In genomic region chr6:17943877-17944617, GRCm38 (mm10) we compare ENCODE assay signal across 17 mouse cellular contexts.
DNase-seq lines count a peak whose midpoint lies in the region; ATAC-seq and TF ChIP-seq lines count a peak whose summit lies in the region.
"Had no signal": no experiment of that assay in that cellular context is flagged by ENCODE, and none has a peak within 500 bp of the region (broad histone marks: within the 10 kb centered on the region; RNA-seq: fewer than 3 reads in every experiment).

No protein-coding gene starts in this region.

- no peaks in the 10 kb centered on the region for H3K9me3 ChIP-seq in forebrain, embryonic 15.5 days
- H3K9me3 ChIP-seq in forebrain, embryonic 14.5 days (replicated peaks; ENCODE audit: control insufficient read depth, low read length), result no peaks in the 10 kb centered on the region
- H3K9me3 ChIP-seq in liver, postnatal 0 days (ENCODE audit: low read length), result no peaks in the 10 kb centered on the region
- H3K9me3 ChIP-seq in intestine, postnatal 0 days (ENCODE audit: control insufficient read depth), result no peaks in the 10 kb centered on the region
- H3K9me3 ChIP-seq in stomach, embryonic 15.5 days, result no peaks in the 10 kb centered on the region
- H3K9me3 ChIP-seq in kidney, embryonic 15.5 days (replicated peaks), result no peaks in the 10 kb centered on the region
- H3K9me3 ChIP-seq: embryonic facial prominence, embryonic 15.5 days; hindbrain, embryonic 15.5 days; liver, embryonic 15.5 days had no signal

- H3K36me3 ChIP-seq in forebrain, embryonic 15.5 days, result peaks cover 15% of the 10 kb centered on the region
- peaks cover 15% of the 10 kb centered on the region for H3K36me3 ChIP-seq in forebrain, embryonic 14.5 days (ENCODE audit: control insufficient read depth, insufficient read depth, low read length)
- no peaks in the 10 kb centered on the region for H3K36me3 ChIP-seq in liver, adult 2 months (ENCODE audit: control insufficient read depth, insufficient read depth, low read length)
- H3K36me3 ChIP-seq in liver, postnatal 0 days (replicated peaks; ENCODE audit: insufficient read depth, low read length), result no peaks in the 10 kb centered on the region
- H3K36me3 ChIP-seq in intestine, postnatal 0 days (ENCODE audit: control insufficient read depth, insufficient read depth), result no peaks in the 10 kb centered on the region; the same call in 1 of the 2 replicates
- no peaks in the 10 kb centered on the region for H3K36me3 ChIP-seq in stomach, embryonic 15.5 days
- no peaks in the 10 kb centered on the region for H3K36me3 ChIP-seq in kidney, embryonic 15.5 days
- H3K36me3 ChIP-seq: embryonic facial prominence, embryonic 15.5 days; liver, embryonic 15.5 days had no signal

- 81% methylated on average over 9 of the region's 9 CpGs for WGBS in forebrain, embryonic 15.5 days
- 84% methylated on average over 9 of the region's 9 CpGs for WGBS in forebrain, embryonic 14.5 days
- 66% methylated on average over 9 of the region's 9 CpGs for WGBS in liver, adult 2 months
- 70% methylated on average over 9 of the region's 9 CpGs for WGBS in liver, postnatal 0 days (ENCODE audit: insufficient replicate concordance)
- WGBS in intestine, postnatal 0 days, result 42% methylated on average over 9 of the region's 9 CpGs
- WGBS in stomach, embryonic 15.5 days, result 49% methylated on average over 9 of the region's 9 CpGs
- WGBS in kidney, embryonic 15.5 days, result 66% methylated on average over 9 of the region's 9 CpGs

- TF ChIP-seq CTCF in liver, adult 2 months (IDR thresholded peaks at IDR 0.05; ENCODE audit: low read depth, low read length), result no peak
- TF ChIP-seq CTCF in liver, postnatal 0 days (IDR thresholded peaks at IDR 0.05; ENCODE audit: low read depth), result no peak
- TF ChIP-seq CTCF in intestine, postnatal 0 days (IDR thresholded peaks at IDR 0.05; ENCODE audit: low read depth), result no peak

- H3K9ac ChIP-seq in forebrain, embryonic 15.5 days (replicated peaks), result no peak overlapping the region
- H3K9ac ChIP-seq in forebrain, embryonic 14.5 days (ENCODE audit: low read length), result no peak overlapping the region
- H3K9ac ChIP-seq in liver, adult 2 months (ENCODE audit: low read depth, low read length), result no peak overlapping the region
- H3K9ac ChIP-seq in liver, postnatal 0 days (replicated peaks), result no peak overlapping the region
- H3K9ac ChIP-seq in intestine, postnatal 0 days (ENCODE audit: low read depth, low read length), result no peak overlapping the region
- no peak overlapping the region for H3K9ac ChIP-seq in stomach, embryonic 15.5 days
- no peak overlapping the region for H3K9ac ChIP-seq in kidney, embryonic 15.5 days
- H3K9ac ChIP-seq: embryonic facial prominence, embryonic 15.5 days; hindbrain, embryonic 15.5 days; liver, embryonic 15.5 days had no signal

- H3K27ac ChIP-seq in forebrain, embryonic 15.5 days (replicated peaks), result no peak overlapping the region
- H3K27ac ChIP-seq in forebrain, embryonic 14.5 days (ENCODE audit: low read depth, low read length), result no peak overlapping the region
- H3K27ac ChIP-seq in liver, adult 2 months (replicated peaks; ENCODE audit: insufficient read depth, low read depth, low read length), result no peak overlapping the region
- H3K27ac ChIP-seq in liver, postnatal 0 days (ENCODE audit: low read depth), result no peak overlapping the region
- no peak overlapping the region for H3K27ac ChIP-seq in intestine, postnatal 0 days (ENCODE audit: low read depth, low read length)
- H3K27ac ChIP-seq in stomach, embryonic 15.5 days, result no peak overlapping the region
- H3K27ac ChIP-seq in kidney, embryonic 15.5 days, result no peak overlapping the region
- H3K27ac ChIP-seq: embryonic facial prominence, embryonic 15.5 days; hindbrain, embryonic 15.5 days; liver, embryonic 15.5 days had no signal

- H3K27me3 ChIP-seq in forebrain, embryonic 15.5 days, result no peaks in the 10 kb centered on the region
- H3K27me3 ChIP-seq in forebrain, embryonic 14.5 days (replicated peaks; ENCODE audit: control insufficient read depth, insufficient read depth, low read length), result no peaks in the 10 kb centered on the region
- no peaks in the 10 kb centered on the region for H3K27me3 ChIP-seq in liver, adult 2 months (ENCODE audit: control insufficient read depth, insufficient read depth, low read length)
- H3K27me3 ChIP-seq in liver, postnatal 0 days (ENCODE audit: insufficient read depth, low read length), result no peaks in the 10 kb centered on the region
- H3K27me3 ChIP-seq in intestine, postnatal 0 days (replicated peaks; ENCODE audit: control insufficient read depth, insufficient read depth, low read length), result no peaks in the 10 kb centered on the region
- no peaks in the 10 kb centered on the region for H3K27me3 ChIP-seq in stomach, embryonic 15.5 days (replicated peaks)
- H3K27me3 ChIP-seq in kidney, embryonic 15.5 days, result no peaks in the 10 kb centered on the region
- H3K27me3 ChIP-seq: embryonic facial prominence, embryonic 15.5 days; hindbrain, embryonic 15.5 days; liver, embryonic 15.5 days had no signal

- ATAC-seq in forebrain, embryonic 15.5 days (replicated peaks), result 0 out of 2 replicates have a peak, but pooled peaks have one; percentile 27
- ATAC-seq in forebrain, embryonic 14.5 days, result no peak
- no peak for ATAC-seq in liver, postnatal 0 days
- ATAC-seq in intestine, postnatal 0 days, result peak; percentile 33; the same call in 1 of the 2 replicates
- peak; percentile 36; the same call in 1 of the 2 replicates for ATAC-seq in stomach, embryonic 15.5 days (ENCODE audit: insufficient read depth, low FRiP score, low read depth)
- ATAC-seq in kidney, embryonic 15.5 days (replicated peaks; ENCODE audit: low FRiP score), result no peak

- no peaks in the 10 kb centered on the region for H3K4me1 ChIP-seq in forebrain, embryonic 15.5 days
- H3K4me1 ChIP-seq in forebrain, embryonic 14.5 days (ENCODE audit: control insufficient read depth, insufficient read depth, low read length), result no peaks in the 10 kb centered on the region
- H3K4me1 ChIP-seq in liver, adult 2 months (ENCODE audit: control insufficient read depth, insufficient read depth, low read length), result no peaks in the 10 kb centered on the region; the same call in 1 of the 2 replicates
- H3K4me1 ChIP-seq in liver, postnatal 0 days (ENCODE audit: insufficient read depth), result no peaks in the 10 kb centered on the region
- H3K4me1 ChIP-seq in intestine, postnatal 0 days (replicated peaks; ENCODE audit: control insufficient read depth, insufficient read depth, low read length), result no peaks in the 10 kb centered on the region
- no peaks in the 10 kb centered on the region for H3K4me1 ChIP-seq in stomach, embryonic 15.5 days
- no peaks in the 10 kb centered on the region for H3K4me1 ChIP-seq in kidney, embryonic 15.5 days
- H3K4me1 ChIP-seq: embryonic facial prominence, embryonic 15.5 days; liver, embryonic 15.5 days had no signal

- H3K4me2 ChIP-seq in forebrain, embryonic 15.5 days (replicated peaks), result no peak overlapping the region
- no peak overlapping the region for H3K4me2 ChIP-seq in forebrain, embryonic 14.5 days (ENCODE audit: low read length)
- no peak overlapping the region for H3K4me2 ChIP-seq in liver, postnatal 0 days (ENCODE audit: low read depth, low read length)
- H3K4me2 ChIP-seq in intestine, postnatal 0 days (replicated peaks; ENCODE audit: low read depth), result no peak overlapping the region
- no peak overlapping the region for H3K4me2 ChIP-seq in stomach, embryonic 15.5 days
- no peak overlapping the region for H3K4me2 ChIP-seq in kidney, embryonic 15.5 days
- H3K4me2 ChIP-seq: embryonic facial prominence, embryonic 15.5 days; hindbrain, embryonic 15.5 days; liver, embryonic 15.5 days; midbrain, embryonic 11.5 days had no signal

- no peak overlapping the region for H3K4me3 ChIP-seq in forebrain, embryonic 15.5 days
- H3K4me3 ChIP-seq in forebrain, embryonic 14.5 days (ENCODE audit: low read depth, low read length), result no peak overlapping the region
- no peak overlapping the region for H3K4me3 ChIP-seq in liver, adult 2 months (ENCODE audit: insufficient read depth, low read depth, low read length)
- no peak overlapping the region for H3K4me3 ChIP-seq in liver, postnatal 0 days (ENCODE audit: low read depth, low read length)
- no peak overlapping the region for H3K4me3 ChIP-seq in intestine, postnatal 0 days (ENCODE audit: low read depth, low read length)
- H3K4me3 ChIP-seq in stomach, embryonic 15.5 days (replicated peaks), result no peak overlapping the region
- no peak overlapping the region for H3K4me3 ChIP-seq in kidney, embryonic 15.5 days (replicated peaks)
- H3K4me3 ChIP-seq: embryonic facial prominence, embryonic 15.5 days; hindbrain, embryonic 15.5 days; liver, embryonic 15.5 days had no signal

- no peak for DNase-seq in forebrain, embryonic 14.5 days (ENCODE audit: low spot score)
- peak; percentile 10 for DNase-seq in liver, adult 2 months (ENCODE audit: extremely low read depth, low read depth, low spot score)
- no peak for DNase-seq in liver, postnatal 0 days
- DNase-seq in spleen, postnatal 10 days (ENCODE audit: low spot score in 2 of 2), result no peak
- DNase-seq: adrenal gland, postnatal 14 days; cerebellum, adult 9-11 months; kidney, postnatal 4 days; layer of hippocampus, postnatal 36 days; left cerebral cortex, postnatal 4 days had no signal

- no peaks in the 10 kb centered on the region for H3K79me2 ChIP-seq in liver, adult 2 months (ENCODE audit: control insufficient read depth, insufficient read depth, low read length)

- no peak for TF ChIP-seq EP300 in liver, postnatal 0 days (IDR thresholded peaks at IDR 0.05; ENCODE audit: low read depth)

- no peak for TF ChIP-seq POLR2A in liver, adult 2 months (IDR thresholded peaks at IDR 0.05; ENCODE audit: extremely low read depth, insufficient read depth, low read length)

Comparison
In these comparisons a context has a peak if more than half of its experiments do, and no peak if none do; other contexts are left out.
1. ATAC-seq: peak in forebrain, embryonic 15.5 days (single experiment), intestine, postnatal 0 days (single experiment) and stomach, embryonic 15.5 days (single experiment); none in forebrain, embryonic 14.5 days (single experiment), liver, postnatal 0 days (single experiment) and kidney, embryonic 15.5 days (single experiment).